Mouse (Mus musculus) kidney, embryonic 14.5 days (tissue): ENCODE measurements around the gene Csnk1g2. TPM values are rescaled to one million over a fixed set of nuclear protein-coding genes. Genes with fewer than 3 reads are reported as not detected.

Experiments used
- ATAC-seq: fragments of 200-750 bp; cut with Nextera tagmentation; 2 replicates; pipeline ENCODE4 v1.8.0; 2017; ENCODE audit warnings: moderate number of reproducible peaks, mild to moderate bottlenecking, moderate TSS enrichment, moderate library complexity; ENCODE audit not compliant: low FRiP score, low TSS enrichment
- H3K27ac ChIP-seq: fragments of 300-500 bp; sonication (generic); 2 replicates; pipeline ENCODE4 v1.5.1; 2014; ENCODE audit warnings: low read depth, mild to moderate bottlenecking, low read length, moderate library complexity, mixed read lengths
- H3K27me3 ChIP-seq: fragments of 300-500 bp; sonication (generic); 2 replicates; pipeline ENCODE4 v1.6.1; 2014; ENCODE audit warnings: mild to moderate bottlenecking, low read length; ENCODE audit not compliant: control insufficient read depth, insufficient read depth
- H3K36me3 ChIP-seq: fragments of 300-500 bp; sonication (generic); 2 replicates; pipeline ENCODE4 v1.6.1; 2014; ENCODE audit warnings: low read length, mixed read lengths; ENCODE audit not compliant: control insufficient read depth, insufficient read depth
- H3K4me1 ChIP-seq: fragments of 300-500 bp; sonication (generic); 2 replicates; pipeline ENCODE4 v1.6.1; 2014; ENCODE audit warnings: low read length, mixed read lengths; ENCODE audit not compliant: control insufficient read depth, insufficient read depth
- H3K4me2 ChIP-seq: fragments of 300-500 bp; sonication (generic); replicated peaks from 2 replicates; pipeline ENCODE4 v1.6.1; 2014; ENCODE audit warnings: low read depth, mild to moderate bottlenecking, low read length
- H3K4me3 ChIP-seq: fragments of 300-500 bp; sonication (generic); 2 replicates; pipeline ENCODE4 v1.5.1; 2014; ENCODE audit warnings: mild to moderate bottlenecking, low read length
- H3K9ac ChIP-seq: fragments of 300-500 bp; sonication (generic); 2 replicates; pipeline ENCODE4 v1.6.1; 2014; ENCODE audit warnings: low read depth, mild to moderate bottlenecking, low read length, moderate library complexity
- H3K9me3 ChIP-seq: fragments of 300-500 bp; sonication (generic); 2 replicates; pipeline ENCODE4 v1.6.1; 2016; ENCODE audit warnings: low read length; ENCODE audit not compliant: control insufficient read depth
- WGBS: fragments of 180-500 bp; shearing (Covaris S2); extraction: QIAGEN DNeasy Blood & Tissue Kit; methylation state at CpG from one replicate; pipeline ENCODE4 v1.1.7; 2014; 5-methylcytosine and 5-hydroxymethylcytosine counted together
- polyA plus RNA-seq: library from polyadenylated mRNA; unstranded; fragments of >200 nt; fragmentation: Nextera tagmentation; extraction: Ambion mirVana; gene quantifications from 2 replicates; pipeline ENCODE4 v1.2.1, GENCODE M21; 2014

Gene Csnk1g2
- polyA plus RNA-seq, 1 experiment from 2014 or later, result 127 TPM

DNA sequence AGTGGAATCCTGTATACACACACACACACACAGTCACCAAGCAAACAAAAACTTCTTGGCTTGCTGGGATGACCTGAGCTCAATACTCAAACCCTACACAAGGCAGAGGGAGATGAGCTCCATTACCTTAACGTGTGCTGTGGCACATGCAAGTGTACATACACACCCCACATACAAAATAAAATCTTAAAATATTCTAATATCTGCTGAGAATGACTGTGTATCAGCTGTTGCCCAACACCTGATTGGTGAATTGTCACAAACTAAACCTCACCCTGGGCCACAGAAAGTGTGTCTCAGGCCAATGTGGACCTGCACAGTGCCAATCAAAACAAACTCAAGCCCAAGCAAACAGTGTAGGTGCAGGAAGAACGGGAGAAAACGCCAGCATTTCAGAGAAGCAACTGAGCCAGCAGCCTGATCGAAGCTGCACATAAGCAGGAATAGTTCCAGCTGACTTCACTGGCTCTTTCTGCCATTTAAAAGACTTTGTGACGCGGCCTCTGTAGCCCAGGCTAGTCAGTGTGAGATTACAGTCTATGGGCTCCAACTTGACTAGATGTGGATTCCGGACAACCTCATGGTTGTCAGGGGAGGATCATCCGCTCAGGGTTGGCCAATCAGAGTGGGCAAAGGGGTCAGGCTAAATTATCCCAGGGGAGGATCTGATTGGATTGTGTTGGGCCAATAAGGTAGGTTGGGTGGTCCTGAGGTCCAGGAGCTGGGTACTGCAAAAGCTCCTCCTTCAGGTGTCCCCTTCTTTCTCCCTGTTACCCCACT is 3.0 kb upstream of the Csnk1g2 start:
- Histone ChIP-seq H3K36me3 (peaks cover 14% of the 10 kb centered on the region), H3K27ac (no peak overlapping the region), H3K4me3 (no peak overlapping the region), H3K9ac (no peak overlapping the region), H3K9me3 (no peaks in the 10 kb centered on the region), H3K27me3 (no peaks in the 10 kb centered on the region), H3K4me2 (no peak overlapping the region), H3K4me1 (peaks cover 13% of the 10 kb centered on the region)
- no peak for ATAC-seq
- WGBS, result 27% methylated on average over 8 of the region's 8 CpGs

DNA sequence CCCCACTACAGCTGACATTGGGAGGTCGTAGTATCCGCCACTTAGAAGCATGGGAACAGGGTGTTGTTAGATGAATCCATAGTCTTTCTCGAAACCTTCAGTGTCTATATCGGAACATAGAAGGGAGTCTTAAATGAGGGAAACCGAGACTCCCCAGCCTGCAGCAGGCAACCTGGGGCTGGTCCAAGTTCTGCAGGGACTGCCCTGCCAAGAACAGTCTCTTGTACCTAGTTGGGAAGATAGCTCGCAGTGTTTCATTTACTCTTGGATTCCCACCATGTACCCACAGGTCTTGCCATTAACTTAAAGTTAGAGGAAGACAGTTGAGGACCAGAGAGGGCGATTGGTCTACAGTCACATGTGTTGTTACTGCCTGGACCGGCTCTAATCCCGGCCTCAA is 2.3 kb upstream of the Csnk1g2 start:
- Histone ChIP-seq H3K36me3 (peaks cover 7% of the 10 kb centered on the region), H3K27ac (no peak overlapping the region), H3K4me1 (peaks cover 20% of the 10 kb centered on the region), H3K27me3 (no peaks in the 10 kb centered on the region), H3K4me3 (no peak overlapping the region), H3K9ac (no peak overlapping the region), H3K9me3 (no peaks in the 10 kb centered on the region), H3K4me2 (no peak overlapping the region)
- no peak for ATAC-seq
- 87% methylated on average over 9 of the region's 9 CpGs for WGBS

DNA sequence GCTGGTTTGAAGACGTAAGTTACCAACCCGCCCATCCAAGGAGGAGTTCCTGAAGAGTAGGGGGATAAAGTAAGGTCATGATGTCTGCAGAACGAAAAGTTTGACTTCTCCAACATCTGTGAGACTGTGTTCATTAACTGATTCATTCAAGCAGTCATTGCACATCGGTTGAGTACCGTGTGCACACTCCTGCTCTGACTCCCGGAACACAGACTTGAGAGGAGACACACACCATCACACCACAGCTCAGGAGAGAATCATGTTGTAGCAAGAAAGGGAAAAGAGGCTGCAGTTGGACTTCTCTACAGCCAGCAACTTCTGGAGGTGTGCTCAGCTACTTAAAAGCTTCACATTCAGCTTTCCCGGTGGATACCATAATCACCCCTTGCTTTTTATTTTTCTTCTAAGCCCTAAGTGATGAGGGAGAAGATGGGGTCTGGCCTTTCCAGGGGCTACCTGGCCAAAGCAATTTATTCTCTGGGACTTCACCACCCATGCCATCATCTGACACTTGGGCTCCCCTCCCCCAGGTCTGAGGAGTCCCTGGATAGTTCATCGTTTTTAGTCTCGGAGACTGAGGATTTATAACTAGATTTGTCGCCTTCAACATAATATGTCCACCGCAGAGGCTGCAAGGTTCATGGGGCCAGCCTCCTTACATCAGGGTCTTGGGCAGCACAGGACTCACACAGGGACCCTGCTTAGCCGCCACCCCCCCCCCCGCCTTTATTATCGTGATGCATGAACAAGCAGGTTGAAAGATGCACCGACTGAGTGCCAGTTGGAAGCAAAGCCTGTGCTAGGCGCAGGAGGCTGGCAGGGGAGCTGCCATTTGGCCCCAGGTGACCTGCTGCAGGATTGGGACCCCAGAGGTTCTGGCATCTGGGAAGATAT is 1.6 kb upstream of the Csnk1g2 start:
- Histone ChIP-seq H3K9ac (peak overlapping the region; percentile 52), H3K27ac (peak overlapping the region; percentile 95), H3K27me3 (no peaks in the 10 kb centered on the region), H3K36me3 (peaks cover 5% of the 10 kb centered on the region), H3K4me2 (peak overlapping the region; percentile 82), H3K4me1 (peaks cover 26% of the 10 kb centered on the region), H3K9me3 (no peaks in the 10 kb centered on the region), H3K4me3 (peak overlapping the region; percentile 74)
- no peak for ATAC-seq
- 43% methylated on average over 16 of the region's 16 CpGs for WGBS

DNA sequence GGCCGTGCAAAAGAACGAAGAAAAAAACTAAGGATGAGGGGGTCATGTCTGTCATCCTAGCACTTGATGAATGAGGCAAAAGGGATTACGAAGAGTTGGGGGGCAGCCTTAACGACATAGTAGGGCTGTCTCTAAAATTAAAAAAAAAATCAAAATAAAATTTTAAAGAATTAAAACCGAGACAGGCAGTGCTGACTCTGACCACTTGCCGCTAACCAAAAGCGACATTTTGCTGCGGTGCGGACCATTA is 1.0 kb upstream of the Csnk1g2 start:
- 4% methylated on average over 9 of the region's 9 CpGs for WGBS
- peaks cover 4% of the 10 kb centered on the region; the same call in 1 of the 2 replicates for H3K36me3 ChIP-seq

DNA sequence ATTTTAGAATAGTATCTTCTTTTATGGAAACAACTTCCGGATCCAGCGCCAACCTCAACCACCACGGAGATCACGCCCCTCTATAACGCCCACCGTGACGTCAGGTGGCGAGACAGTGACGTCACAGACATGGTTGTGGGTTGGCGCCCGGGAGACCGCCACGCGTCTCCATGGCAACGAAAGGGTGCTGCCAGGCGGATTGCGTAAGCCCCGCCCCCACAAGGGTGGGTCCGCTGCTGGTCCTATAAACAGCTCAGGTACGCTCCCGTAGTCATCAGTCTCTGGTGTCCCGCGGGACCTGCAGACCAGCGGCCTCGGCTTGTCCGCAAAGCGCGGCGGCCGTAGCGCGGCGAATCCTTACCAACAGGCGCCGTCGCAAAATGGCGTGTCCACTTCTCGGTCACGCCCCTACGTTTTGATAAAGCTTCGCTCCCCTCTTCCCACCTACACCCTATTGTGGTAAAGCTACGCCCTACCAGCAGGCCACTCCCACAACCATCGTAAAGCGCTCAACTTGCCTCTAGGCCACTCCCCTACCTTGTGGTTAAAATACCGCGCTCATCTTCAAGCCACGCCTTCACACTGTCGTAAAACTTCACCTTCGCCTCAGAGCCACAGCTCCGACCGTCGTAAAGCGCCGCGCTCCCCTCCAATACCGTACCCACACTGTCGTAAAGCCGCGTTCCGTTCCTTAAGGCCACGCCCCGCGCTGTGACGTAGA is 538 bp upstream of the Csnk1g2 start:
- H3K4me3 ChIP-seq, result peak overlapping the region; percentile 74
- H3K9ac ChIP-seq, result peak overlapping the region; percentile 52; the same call in 1 of the 2 replicates
- peak overlapping the region; percentile 82 for H3K4me2 ChIP-seq
- peak; percentile 94 for ATAC-seq
- H3K27me3 ChIP-seq, result no peaks in the 10 kb centered on the region
- under 1% methylated on average over 64 of the region's 64 CpGs for WGBS
- H3K36me3 ChIP-seq, result peaks cover 4% of the 10 kb centered on the region; the same call in 1 of the 2 replicates
- H3K4me1 ChIP-seq, result peaks cover 30% of the 10 kb centered on the region
- H3K9me3 ChIP-seq, result no peaks in the 10 kb centered on the region
- H3K27ac ChIP-seq, result peak overlapping the region; percentile 95

More for the DNA sequence above, 1.0 kb upstream of the Csnk1g2 start:
- Histone ChIP-seq H3K4me3 (peak overlapping the region; percentile 74), H3K27me3 (no peaks in the 10 kb centered on the region), H3K4me2 (peak overlapping the region; percentile 82), H3K4me1 (peaks cover 30% of the 10 kb centered on the region), H3K9me3 (no peaks in the 10 kb centered on the region), H3K9ac (peak overlapping the region; percentile 52), H3K27ac (peak overlapping the region; percentile 95)
- ATAC-seq, result no peak

DNA sequence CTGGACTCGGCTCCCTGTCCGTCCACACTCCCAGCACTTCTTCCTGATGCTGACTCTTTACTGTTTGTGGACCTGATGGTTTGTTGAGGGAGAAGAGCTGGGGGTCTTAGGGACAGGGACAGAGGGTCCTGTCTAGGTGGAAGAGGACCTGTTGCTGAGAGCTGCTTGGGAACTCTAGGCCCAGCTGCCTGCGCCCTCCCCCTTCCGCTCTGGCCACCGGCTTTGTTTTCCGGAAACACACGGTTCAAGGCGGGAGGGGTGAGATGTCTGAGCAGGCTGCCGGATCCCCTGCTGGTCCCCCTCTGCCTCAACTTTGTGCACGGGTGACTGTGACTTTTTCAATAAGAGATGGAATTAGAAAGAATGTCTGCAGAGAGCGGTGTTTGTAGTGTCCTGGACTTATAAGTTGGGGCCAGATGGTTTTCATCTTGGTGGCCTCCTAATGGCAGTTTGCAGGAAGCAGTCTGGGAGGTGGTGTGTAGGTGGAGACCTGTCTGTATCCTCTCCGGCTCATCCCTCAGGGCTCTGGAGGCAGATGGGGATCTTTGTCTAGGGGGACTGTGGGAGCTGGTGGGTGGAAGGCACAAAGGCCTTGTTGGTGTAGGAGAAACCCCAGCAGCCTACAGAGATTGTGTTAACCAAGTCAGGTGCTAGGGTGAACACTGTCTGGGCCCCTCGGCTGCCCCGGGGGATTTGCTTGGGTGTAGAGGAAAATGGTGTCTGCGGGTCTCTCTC is 986 bp downstream of the Csnk1g2 start:
- H3K4me1 ChIP-seq, result peaks cover 39% of the 10 kb centered on the region
- peak overlapping the region; percentile 95 for H3K9ac ChIP-seq
- H3K36me3 ChIP-seq, result peaks cover 7% of the 10 kb centered on the region; the same call in 1 of the 2 replicates
- H3K27ac ChIP-seq, result peak overlapping the region; percentile 81
- peak overlapping the region; percentile 74 for H3K4me3 ChIP-seq
- H3K9me3 ChIP-seq, result no peaks in the 10 kb centered on the region
- peak overlapping the region; percentile 73 for H3K4me2 ChIP-seq
- H3K27me3 ChIP-seq, result no peaks in the 10 kb centered on the region
- no peak for ATAC-seq
- 6% methylated on average over 15 of the region's 15 CpGs for WGBS

DNA sequence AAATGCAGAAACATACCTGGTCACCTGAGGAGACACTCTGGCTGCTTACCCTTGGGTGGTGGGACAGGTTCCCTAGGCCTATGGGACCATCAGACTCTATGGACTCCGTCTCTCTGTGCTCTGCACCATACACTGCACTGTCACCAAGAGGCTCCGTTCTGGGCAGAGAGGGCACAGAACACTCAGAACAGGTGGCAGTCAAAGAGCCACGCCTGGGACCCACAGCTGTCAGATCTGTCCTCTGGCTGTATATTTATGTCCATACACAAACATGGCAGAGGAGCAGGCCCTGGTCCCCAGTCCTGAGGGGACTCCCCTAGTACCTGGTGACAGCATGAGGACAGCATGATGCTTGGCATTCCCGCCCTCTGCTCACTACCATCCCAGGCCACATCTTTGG is 3.1 kb downstream of the Csnk1g2 start:
- H3K4me3 ChIP-seq, result no peak overlapping the region
- H3K4me2 ChIP-seq, result no peak overlapping the region
- no peaks in the 10 kb centered on the region for H3K27me3 ChIP-seq
- no peaks in the 10 kb centered on the region for H3K9me3 ChIP-seq
- H3K9ac ChIP-seq, result no peak overlapping the region
- no peak overlapping the region for H3K27ac ChIP-seq
- H3K36me3 ChIP-seq, result peaks cover 8% of the 10 kb centered on the region
- no peak for ATAC-seq
- WGBS, result 82% methylated on average over 4 of the region's 4 CpGs
- peaks cover 39% of the 10 kb centered on the region for H3K4me1 ChIP-seq

DNA sequence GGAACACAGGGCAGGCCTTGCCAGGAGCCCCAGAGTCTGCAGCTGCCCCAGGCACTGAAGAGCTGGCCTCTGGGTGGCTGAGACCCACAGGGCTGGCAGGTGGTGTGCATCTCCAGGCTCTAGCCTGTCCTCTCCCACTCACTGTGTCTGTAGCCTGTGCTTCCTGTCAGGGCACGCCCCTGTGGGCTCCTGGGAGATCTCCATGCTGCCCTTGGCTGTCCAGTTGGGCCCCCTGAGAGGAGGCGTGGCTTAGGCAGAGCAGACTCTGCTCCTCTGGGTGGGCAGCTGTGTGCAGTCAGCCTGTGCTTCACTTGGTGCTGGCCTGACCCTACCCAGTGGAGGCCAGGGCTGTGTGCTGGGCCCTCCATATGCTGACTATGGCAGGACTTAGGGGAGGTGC is 5.0 kb downstream of the Csnk1g2 start:
- peak; percentile 87 for ATAC-seq
- H3K27ac ChIP-seq, result peak overlapping the region; percentile 68
- H3K4me3 ChIP-seq, result no peak overlapping the region
- peaks cover 36% of the 10 kb centered on the region for H3K4me1 ChIP-seq
- 34% methylated on average over 2 of the region's 2 CpGs for WGBS
- no peaks in the 10 kb centered on the region for H3K9me3 ChIP-seq
- no peaks in the 10 kb centered on the region for H3K27me3 ChIP-seq
- H3K36me3 ChIP-seq, result peaks cover 15% of the 10 kb centered on the region
- no peak overlapping the region for H3K9ac ChIP-seq
- no peak overlapping the region; the same call in 1 of the 2 replicates for H3K4me2 ChIP-seq
